In genomic region chr10:118648111-118648510, GRCm38 (mm10) we compare ENCODE assay signal across 11 mouse cellular contexts.
DNase-seq lines count a peak whose midpoint lies in the region; ATAC-seq and TF ChIP-seq lines count a peak whose summit lies in the region.
"Had no signal": no experiment of that assay in that cellular context is flagged by ENCODE, and none has a peak within 500 bp of the region (broad histone marks: within the 10 kb centered on the region; RNA-seq: fewer than 3 reads in every experiment).

No protein-coding gene starts in this region.

- intact Hi-C loops in gastrocnemius, postnatal 14 days (cut with DNase I; ENCODE audit: low total_unique reads): no loop called here

- peak; percentile 66 for DNase-seq in forebrain, postnatal 0 days
- peak; percentile 38 for DNase-seq in midbrain, postnatal 0 days (ENCODE audit: low spot score)
- peak; percentile 77 for DNase-seq in gastrocnemius, postnatal 14 days
- no peak for DNase-seq in lung, adult 18-20 months
- no peak for DNase-seq in ovary, postnatal 10 days (ENCODE audit: low spot score)
- DNase-seq in embryo, embryonic 10 days (ENCODE audit: low spot score): no peak

- no peaks in the 10 kb centered on the region for H3K27me3 ChIP-seq in forebrain, postnatal 0 days (ENCODE audit: insufficient read depth, low read length)
- H3K27me3 ChIP-seq in forebrain, embryonic 15.5 days: no peaks in the 10 kb centered on the region
- 0 out of 2 replicates have a peak, but pooled peaks cover 4% of the 10 kb centered on the region for H3K27me3 ChIP-seq in midbrain, postnatal 0 days (ENCODE audit: insufficient read depth, low read length)
- H3K27me3 ChIP-seq in midbrain, embryonic 13.5 days: no peaks in the 10 kb centered on the region
- H3K27me3 ChIP-seq: embryonic facial prominence, embryonic 12.5 days; intestine, embryonic 15.5 days; midbrain, embryonic 12.5 days had no signal

- ATAC-seq in forebrain, postnatal 0 days: peak; percentile 43; the same call in 1 of the 2 replicates
- no peak; the same call in 1 of the 2 replicates for ATAC-seq in forebrain, embryonic 15.5 days (replicated peaks)
- no peak for ATAC-seq in midbrain, postnatal 0 days (ENCODE audit: low FRiP score)
- no peak for ATAC-seq in midbrain, embryonic 13.5 days
- ATAC-seq: intestine, embryonic 15.5 days had no signal

- H3K9ac ChIP-seq in forebrain, postnatal 0 days: no peak overlapping the region
- H3K9ac ChIP-seq in forebrain, embryonic 15.5 days (replicated peaks): no peak overlapping the region
- H3K9ac ChIP-seq in midbrain, postnatal 0 days (replicated peaks; ENCODE audit: low read length, poor library complexity, severe bottlenecking): no peak overlapping the region
- H3K9ac ChIP-seq in midbrain, embryonic 13.5 days (replicated peaks): no peak overlapping the region
- H3K9ac ChIP-seq: embryonic facial prominence, embryonic 12.5 days; intestine, embryonic 15.5 days; midbrain, embryonic 12.5 days had no signal

- no peak overlapping the region for H3K27ac ChIP-seq in forebrain, postnatal 0 days (ENCODE audit: low read depth, low read length)
- H3K27ac ChIP-seq in forebrain, embryonic 15.5 days (replicated peaks): no peak overlapping the region; the same call in 1 of the 2 replicates
- no peak overlapping the region for H3K27ac ChIP-seq in midbrain, postnatal 0 days (ENCODE audit: low read depth, low read length)
- H3K27ac ChIP-seq in midbrain, embryonic 13.5 days: no peak overlapping the region
- H3K27ac ChIP-seq: embryonic facial prominence, embryonic 12.5 days; intestine, embryonic 15.5 days; midbrain, embryonic 12.5 days had no signal

- no peak for TF ChIP-seq CTCF in forebrain, postnatal 0 days (IDR thresholded peaks at IDR 0.05; ENCODE audit: low read depth)
- TF ChIP-seq CTCF in midbrain, postnatal 0 days (IDR thresholded peaks at IDR 0.05): no peak

- no peaks in the 10 kb centered on the region for H3K9me3 ChIP-seq in forebrain, postnatal 0 days (ENCODE audit: low read length)
- no peaks in the 10 kb centered on the region for H3K9me3 ChIP-seq in forebrain, embryonic 15.5 days
- H3K9me3 ChIP-seq in midbrain, postnatal 0 days (ENCODE audit: low read length): no peaks in the 10 kb centered on the region
- H3K9me3 ChIP-seq in midbrain, embryonic 13.5 days: no peaks in the 10 kb centered on the region
- H3K9me3 ChIP-seq: embryonic facial prominence, embryonic 12.5 days; intestine, embryonic 15.5 days; midbrain, embryonic 12.5 days had no signal

- H3K4me1 ChIP-seq in forebrain, postnatal 0 days (ENCODE audit: insufficient read depth): no peaks in the 10 kb centered on the region
- no peaks in the 10 kb centered on the region for H3K4me1 ChIP-seq in forebrain, embryonic 15.5 days
- no peaks in the 10 kb centered on the region for H3K4me1 ChIP-seq in midbrain, postnatal 0 days (ENCODE audit: insufficient read depth, low read length)
- no peaks in the 10 kb centered on the region for H3K4me1 ChIP-seq in midbrain, embryonic 13.5 days (replicated peaks)
- H3K4me1 ChIP-seq: embryonic facial prominence, embryonic 12.5 days; intestine, embryonic 15.5 days; midbrain, embryonic 12.5 days had no signal

- WGBS in forebrain, postnatal 0 days: 39% methylated on average over 2 of the region's 2 CpGs
- 58% methylated on average over 2 of the region's 2 CpGs for WGBS in forebrain, embryonic 15.5 days
- 67% methylated on average over 2 of the region's 2 CpGs for WGBS in midbrain, postnatal 0 days
- 61% methylated on average over 2 of the region's 2 CpGs for WGBS in midbrain, embryonic 13.5 days

- no peak overlapping the region for H3K4me3 ChIP-seq in forebrain, postnatal 0 days (ENCODE audit: low read depth, low read length)
- H3K4me3 ChIP-seq in forebrain, embryonic 15.5 days: no peak overlapping the region
- H3K4me3 ChIP-seq in midbrain, postnatal 0 days (ENCODE audit: low read depth, low read length): no peak overlapping the region
- H3K4me3 ChIP-seq in midbrain, embryonic 13.5 days (replicated peaks): no peak overlapping the region
- H3K4me3 ChIP-seq: embryonic facial prominence, embryonic 12.5 days; intestine, embryonic 15.5 days; midbrain, embryonic 12.5 days had no signal

- no peaks in the 10 kb centered on the region for H3K36me3 ChIP-seq in forebrain, postnatal 0 days (ENCODE audit: insufficient read depth)
- H3K36me3 ChIP-seq in forebrain, embryonic 15.5 days: no peaks in the 10 kb centered on the region
- H3K36me3 ChIP-seq in midbrain, postnatal 0 days (ENCODE audit: insufficient read depth, low read length): no peaks in the 10 kb centered on the region
- no peaks in the 10 kb centered on the region for H3K36me3 ChIP-seq in midbrain, embryonic 13.5 days
- H3K36me3 ChIP-seq: embryonic facial prominence, embryonic 12.5 days; intestine, embryonic 15.5 days; midbrain, embryonic 12.5 days had no signal

- no peak overlapping the region for H3K4me2 ChIP-seq in forebrain, postnatal 0 days (ENCODE audit: low read depth)
- no peak overlapping the region for H3K4me2 ChIP-seq in forebrain, embryonic 15.5 days (replicated peaks)
- H3K4me2 ChIP-seq in midbrain, postnatal 0 days (ENCODE audit: low read depth, low read length, poor library complexity, severe bottlenecking): no peak overlapping the region
- H3K4me2 ChIP-seq in midbrain, embryonic 13.5 days (replicated peaks): no peak overlapping the region
- H3K4me2 ChIP-seq: embryonic facial prominence, embryonic 12.5 days; intestine, embryonic 15.5 days; midbrain, embryonic 12.5 days had no signal

Comparison
In these comparisons a context has a peak if more than half of its experiments do, and no peak if none do; other contexts are left out.
1. DNase-seq: peak in forebrain, postnatal 0 days (single experiment), midbrain, postnatal 0 days (single experiment) and gastrocnemius, postnatal 14 days (single experiment); none in lung, adult 18-20 months (0 of 2), ovary, postnatal 10 days (single experiment) and embryo, embryonic 10 days (single experiment).